Mouse (Mus musculus) thymus, adult 2 months (tissue): ENCODE measurements around the gene Fbxo40.

ENCODE experiments used
- CTCF ChIP-seq: fragments of 200-500 bp; IDR thresholded peaks from 2 replicates; pipeline ENCODE4 v1.5.1; 2012; ENCODE audit warnings: mild to moderate bottlenecking, control low read depth, low read length, moderate library complexity, borderline replicate concordance; ENCODE audit not compliant: control insufficient read depth, poor library complexity, insufficient read depth; ENCODE audit errors: extremely low read depth
- POLR2A ChIP-seq: fragments of 200-500 bp; IDR thresholded peaks from 2 replicates; pipeline ENCODE4 v1.6.1; 2012; ENCODE audit warnings: mild to moderate bottlenecking, low read length, control low read depth, moderate library complexity; ENCODE audit not compliant: control insufficient read depth, poor library complexity, insufficient read depth; ENCODE audit errors: extremely low read depth

DNA sequence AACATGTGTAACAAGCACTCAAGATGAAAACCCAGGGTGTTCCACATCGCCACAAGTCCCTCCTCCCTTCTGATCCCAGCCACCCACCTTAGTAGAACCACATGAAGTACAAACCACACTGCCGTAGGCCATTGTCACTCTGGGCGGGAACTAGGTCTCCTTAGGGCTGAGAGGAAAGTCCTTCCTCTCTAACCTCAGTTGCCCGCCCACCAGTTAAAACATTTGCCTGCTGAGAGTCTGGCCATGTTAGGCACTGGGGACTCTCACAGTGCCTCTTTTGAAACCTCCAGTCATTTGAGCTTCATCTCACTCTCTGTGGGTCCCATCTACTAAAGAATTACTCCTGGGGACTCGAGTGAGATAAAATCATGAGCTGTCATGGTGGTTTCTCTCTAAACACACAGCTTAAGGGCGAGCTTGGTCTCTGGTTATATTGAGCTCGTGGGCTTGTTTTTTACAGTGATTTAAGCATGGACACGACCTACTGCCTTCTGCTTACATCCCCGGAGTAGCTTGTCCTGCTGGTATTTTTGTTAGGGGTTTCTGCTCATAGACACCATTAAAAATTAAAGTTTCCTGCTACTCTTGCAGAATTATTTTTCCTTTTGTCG, 62.7 kb downstream of the Fbxo40 start:
- TF ChIP-seq CTCF (no peak), POLR2A (no peak)
